Mouse (Mus musculus) thymus, postnatal 10 days (tissue): ENCODE data around the gene Vamp3.
"Not testable (repeated sequence)": the region's sequence is repeated elsewhere in the genome, so short reads cannot be mapped to it uniquely, and the experiment has no call there.

Experiments
- DNase-seq, 2 experiments: peaks; one replicate each; pipeline ENCODE4 v3.0.0; 2021; ENCODE audit warnings: low spot score in 2 of 2

Gene Vamp3

DNA sequence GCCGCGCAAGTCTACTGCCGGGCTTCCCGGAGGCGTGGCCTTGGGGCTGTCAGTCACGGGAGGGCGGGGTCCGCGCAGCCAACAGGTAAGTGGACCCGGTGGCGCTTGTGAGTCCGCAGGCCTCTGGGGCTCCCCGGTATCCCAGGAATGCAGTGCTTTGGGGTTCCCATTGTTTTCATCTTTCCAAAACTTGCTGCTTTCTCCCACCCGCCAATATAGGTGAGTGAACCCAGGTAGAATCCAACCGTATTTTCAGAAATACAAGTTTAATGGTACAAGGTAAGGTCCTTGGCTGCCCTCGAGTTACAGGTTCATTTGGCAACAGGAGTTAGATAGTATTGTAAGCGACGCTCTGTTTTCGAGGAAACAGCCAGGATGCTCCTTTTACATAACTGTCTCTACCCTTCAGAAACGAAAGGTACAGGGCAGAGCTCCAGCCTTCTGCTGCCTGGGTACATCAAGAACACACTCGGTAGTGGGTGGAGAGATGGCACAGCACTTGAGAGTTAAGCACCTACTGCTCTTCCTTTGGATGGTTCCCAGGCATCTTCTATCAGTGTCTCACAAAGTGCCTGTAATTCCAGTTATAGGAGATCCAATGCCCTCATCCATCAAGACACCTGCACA, 12.7 kb downstream of the Vamp3 start:
- DNase-seq: no peak

DNA sequence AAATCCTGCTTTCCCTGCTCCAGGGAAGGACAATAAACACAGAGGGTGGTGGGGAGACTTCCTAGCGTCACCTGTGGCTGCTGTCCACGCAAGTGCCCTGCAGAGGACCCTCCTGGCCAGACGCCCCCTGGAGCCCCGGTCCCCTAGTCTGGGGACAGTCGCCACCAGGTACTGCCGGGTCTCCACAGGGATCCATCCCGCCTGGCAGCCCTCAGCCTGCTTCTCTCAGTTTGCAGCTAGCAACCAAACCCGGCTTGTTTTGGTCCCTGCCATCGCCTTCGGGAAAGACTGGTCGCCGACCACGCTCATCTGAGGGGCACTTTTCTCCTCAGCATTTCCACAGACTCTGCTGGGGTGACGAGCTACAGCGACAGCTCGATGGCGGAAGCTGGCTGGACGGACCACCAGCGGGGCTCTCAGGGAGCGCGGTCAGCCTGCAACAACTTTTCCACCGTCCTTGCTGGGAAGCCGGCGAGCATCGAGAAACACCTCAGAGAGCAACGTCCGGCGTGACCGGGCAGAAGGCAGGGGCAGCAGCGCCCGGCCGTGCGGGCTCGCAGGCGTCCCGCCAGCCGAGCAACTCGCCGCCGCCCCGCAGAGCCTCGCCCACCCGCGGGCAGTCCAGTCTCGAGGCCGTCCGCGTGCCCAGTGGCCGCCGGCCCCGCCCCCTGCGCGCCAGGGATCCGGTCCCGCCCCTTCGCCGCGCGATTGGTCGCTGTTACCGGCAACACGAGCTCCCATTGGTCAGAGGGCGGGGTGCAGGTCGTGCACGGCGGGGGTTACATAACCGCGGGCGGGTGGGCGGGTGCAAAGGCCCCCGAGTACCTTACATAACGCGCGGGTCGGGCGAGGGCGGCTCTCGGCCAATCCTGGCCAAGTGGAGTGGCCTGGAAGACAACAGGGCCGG, 13.5 kb downstream of the Vamp3 start, which contains the start of gene Per3:
Gene Per3, minus strand, starts transcription at position 629 of the 907 bp plus-strand sequence.
- DNase-seq: peak; percentile 84 to 89

DNA sequence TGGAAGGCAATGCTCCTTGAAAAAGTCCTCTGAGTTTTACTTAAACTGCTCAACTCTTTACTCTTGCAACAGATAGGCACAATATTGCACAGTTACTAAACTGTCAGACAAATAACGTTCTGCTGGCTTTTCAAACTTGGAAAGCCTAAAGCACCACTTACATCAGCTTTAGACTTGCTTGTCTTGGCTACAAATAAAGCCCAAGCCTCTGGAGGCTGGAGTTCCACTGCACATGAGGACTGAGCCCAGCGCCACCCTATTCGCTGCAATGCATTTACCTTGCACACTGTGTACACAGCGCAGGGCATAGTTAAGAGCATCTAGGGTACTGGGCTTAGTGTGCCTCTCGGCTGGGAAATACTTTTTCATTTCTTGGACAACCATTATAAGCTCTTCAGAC, 14.5 kb downstream of the Vamp3 start:
- no peak for DNase-seq

GRCm38 (mm10) chr4:151041506-151041905, 16.3 kb downstream of the Vamp3 start:
- no peak for DNase-seq

GRCm38 (mm10) chr4:151037800-151038199, 20.0 kb downstream of the Vamp3 start:
- DNase-seq: no peak

DNA sequence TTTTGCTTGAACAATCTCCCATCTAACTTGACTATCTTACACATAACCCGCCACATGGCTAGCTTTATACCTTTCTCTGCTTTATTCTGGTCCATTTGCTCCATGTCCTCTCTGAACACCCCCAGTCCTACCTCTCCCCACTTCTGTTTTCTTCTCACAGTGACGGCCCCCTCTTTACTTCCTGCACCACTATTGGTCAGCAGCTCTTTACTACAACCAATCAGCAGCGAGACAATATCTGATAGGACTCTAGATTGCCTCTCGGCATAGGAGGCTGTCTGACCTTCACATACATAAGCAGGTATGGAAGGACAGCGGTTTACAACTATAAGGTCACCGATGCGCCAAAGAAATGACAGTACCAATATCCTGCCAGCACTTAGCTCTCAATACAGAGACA, 21.2 kb downstream of the Vamp3 start:
- no peak for DNase-seq

DNA sequence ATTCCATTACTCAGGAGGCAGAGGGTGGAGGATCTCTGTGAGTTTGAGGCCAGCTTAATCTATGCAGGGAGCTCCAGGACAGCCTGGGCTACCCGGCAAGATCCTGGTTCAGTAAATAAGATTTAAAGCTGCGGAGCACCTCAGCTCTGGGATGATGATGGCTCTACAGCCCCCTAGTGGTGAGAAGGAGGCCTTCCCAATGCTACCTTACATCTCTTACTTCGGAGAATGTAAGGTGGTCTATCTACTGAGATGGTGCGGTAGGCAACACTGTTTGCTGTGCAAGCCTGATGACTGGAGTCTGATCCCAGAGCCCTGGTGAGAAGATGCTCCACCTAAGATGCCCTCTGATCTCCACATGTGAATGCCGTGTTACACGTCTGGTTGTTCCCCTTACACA, 30.8 kb downstream of the Vamp3 start:
- peak in 1 of 2 experiments; percentile 42 for DNase-seq

- DNase-seq: no peak
Observed at GRCm38 (mm10) chr4:151024152-151024551, 33.6 kb downstream of the Vamp3 start.

DNA sequence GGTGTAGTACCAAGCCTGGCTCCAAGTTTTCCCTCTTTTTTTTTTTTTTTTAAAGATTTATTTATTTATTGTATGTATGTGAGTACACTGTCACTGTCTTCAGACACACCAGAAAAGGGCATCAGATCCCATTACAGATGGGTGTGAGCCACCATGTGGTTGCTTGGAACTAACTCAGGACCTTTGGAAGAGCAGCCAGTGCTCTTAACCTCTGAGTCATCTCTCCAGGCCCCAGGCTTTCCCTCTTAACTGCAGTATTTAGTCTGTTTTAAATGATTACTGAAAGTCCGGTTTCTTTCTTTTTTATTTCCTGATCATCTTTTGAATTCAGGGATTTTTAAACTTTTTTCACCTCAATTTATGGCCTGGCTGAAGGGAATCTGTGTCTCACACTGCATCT, 40.4 kb downstream of the Vamp3 start:
- DNase-seq: not testable (repeated sequence)

DNA sequence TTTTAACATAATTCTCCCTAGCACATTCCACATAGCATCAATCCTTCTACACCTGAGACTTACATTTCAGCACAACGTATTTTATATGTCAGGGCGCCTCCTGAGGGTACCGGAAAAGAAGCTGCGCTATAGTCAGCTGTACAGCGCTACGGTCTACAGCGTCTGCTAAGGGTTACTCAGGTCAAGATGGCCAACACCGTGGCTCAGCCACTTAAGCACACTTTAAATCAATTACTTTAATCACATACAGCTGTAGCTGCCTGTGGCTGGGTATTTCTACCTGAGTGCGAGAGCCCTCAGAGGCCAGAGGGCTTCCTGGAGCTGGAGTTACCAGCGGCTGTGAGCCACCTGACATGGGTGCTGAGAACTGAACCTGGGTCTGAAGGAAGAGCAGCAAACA, 41.8 kb downstream of the Vamp3 start:
- DNase-seq: no peak

DNA sequence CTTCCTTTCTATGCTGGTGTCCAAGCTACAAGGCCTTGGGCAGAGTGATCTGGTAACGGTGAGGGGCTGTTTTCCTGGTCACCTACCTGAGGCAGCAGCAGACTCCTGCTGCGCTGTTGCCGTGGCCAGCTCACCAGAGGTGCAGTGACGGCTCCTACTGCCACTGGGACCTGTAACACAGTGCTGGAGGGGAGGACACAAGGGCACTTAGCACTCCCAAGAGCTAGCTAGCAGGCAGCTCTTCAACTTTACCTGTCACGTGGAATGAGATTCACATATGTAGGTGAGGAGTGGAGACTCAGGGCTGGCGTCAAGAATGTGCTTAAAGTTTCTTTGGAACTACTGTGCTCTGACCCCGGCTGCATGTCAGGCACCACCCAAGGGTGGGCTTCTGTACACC, 47.4 kb downstream of the Vamp3 start:
- no peak for DNase-seq

- peak; percentile 18 to 74 for DNase-seq
Observed at GRCm38 (mm10) chr4:151006945-151007344, 50.8 kb downstream of the Vamp3 start.

DNA sequence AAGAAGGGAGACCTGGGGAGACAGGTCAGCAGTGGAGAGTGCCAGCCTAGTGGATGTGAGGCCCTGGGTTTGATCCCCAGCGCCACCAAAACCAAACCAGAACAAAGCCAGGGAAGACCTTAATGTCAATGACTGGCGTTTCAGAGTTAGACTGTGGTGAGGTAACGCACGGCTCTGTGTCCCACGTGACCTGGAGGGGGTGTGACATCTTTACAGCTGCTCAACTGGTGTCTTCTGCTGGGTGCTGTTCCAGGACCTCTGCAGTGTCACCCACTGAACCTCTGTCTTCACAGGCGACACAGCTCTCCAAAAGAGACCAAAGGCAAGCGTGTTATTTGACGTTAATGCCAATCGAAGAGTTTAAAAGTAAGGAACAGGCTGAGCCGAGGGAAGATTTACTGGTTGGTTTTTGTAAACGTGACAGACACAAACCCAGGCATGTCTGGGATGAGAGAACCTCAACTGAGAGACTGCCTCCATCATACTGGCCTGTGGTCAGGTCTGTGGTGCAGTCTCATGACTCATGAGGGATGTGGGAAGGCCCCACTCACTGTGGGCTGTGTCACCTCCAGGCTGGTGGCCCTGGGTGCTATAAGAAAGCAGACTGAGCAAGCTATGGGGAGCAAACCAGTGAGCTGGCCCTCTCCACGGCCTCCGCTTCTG, 52.0 kb downstream of the Vamp3 start:
- DNase-seq: peak in 1 of 2 experiments; percentile 12

DNA sequence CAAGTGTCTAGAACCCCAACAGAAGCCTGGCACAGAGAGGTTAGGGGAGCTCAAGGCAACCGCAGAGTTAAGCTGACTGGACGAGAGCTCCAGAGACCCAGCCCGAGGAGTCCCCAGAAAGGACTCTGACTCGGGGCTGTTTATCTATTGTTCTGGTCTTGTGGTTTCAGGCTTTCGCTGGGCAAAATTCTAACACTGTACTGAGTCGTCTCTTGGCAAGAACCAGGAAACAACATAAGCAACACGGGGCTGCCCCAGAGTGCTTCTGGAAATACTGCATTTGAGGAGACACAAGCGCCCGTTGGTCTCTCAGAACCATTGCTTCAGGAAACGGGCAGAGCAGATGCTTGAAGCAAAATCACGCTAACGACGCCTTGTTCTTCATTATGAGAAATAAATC, 56.4 kb downstream of the Vamp3 start:
- DNase-seq: no peak

DNA sequence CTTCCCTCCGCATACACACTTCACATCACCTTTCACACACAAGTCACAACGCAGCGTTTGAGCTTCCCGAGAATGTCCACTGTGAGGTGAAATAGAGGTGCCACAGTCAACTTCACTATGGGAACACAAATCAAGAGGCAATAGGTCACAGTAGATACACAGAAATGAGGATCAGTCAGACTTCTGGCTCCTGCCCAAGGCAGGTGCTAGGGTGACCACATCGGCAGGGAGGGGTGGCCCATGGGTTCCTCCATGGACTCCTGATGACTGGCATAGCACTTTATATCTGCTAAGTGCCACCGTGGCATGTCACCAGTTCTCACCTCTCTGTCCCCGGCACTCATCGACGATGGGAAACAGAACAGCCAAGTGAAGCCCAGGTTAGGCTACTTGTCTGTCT, 59.1 kb downstream of the Vamp3 start:
- no peak for DNase-seq
